Mouse (Mus musculus): ENCODE results near the gene Lrrc1. TPM values are rescaled to one million over a fixed set of nuclear protein-coding genes. Genes with fewer than 3 reads are reported as not detected.

The Lrrc1 gene
- total RNA-seq, 2 experiments from 2014 or later: 6.8 to 8.1 TPM

- DNase-seq (ENCODE audit: extremely low spot score in 1 of 2, low spot score in 1 of 2): no peak
Observed at GRCm38 (mm10) chr9:77545068-77545421, 375 bp upstream of the Lrrc1 start.

GRCm38 (mm10) chr9:77543351-77544321 lies 1.0 kb downstream of the Lrrc1 start:
- DNase-seq (ENCODE audit: extremely low spot score in 1 of 2, low spot score in 1 of 2): peak in 1 of 2 experiments; percentile 27

DNA sequence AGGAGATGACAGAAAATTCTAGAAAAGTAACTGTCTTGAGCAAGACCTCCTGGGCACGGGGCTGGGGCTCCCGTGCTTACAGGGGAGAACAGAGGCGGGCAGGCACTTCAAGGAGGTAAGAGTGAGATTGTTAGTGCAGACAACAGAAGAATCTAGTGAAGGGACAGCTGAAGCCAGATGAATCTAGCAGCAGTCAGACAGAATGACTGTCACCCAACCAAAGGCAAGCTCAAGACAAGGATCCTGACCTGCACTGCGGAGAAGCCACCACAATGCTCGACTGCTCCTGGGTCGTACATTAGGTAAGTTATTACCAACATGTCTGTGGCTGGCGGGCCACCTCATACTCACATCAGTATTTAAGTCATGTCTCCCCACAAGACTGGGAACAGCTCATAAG lies 3.1 kb downstream of the Lrrc1 start:
- no peak for DNase-seq (ENCODE audit: extremely low spot score in 1 of 2, low spot score in 1 of 2)

- no peak for DNase-seq (ENCODE audit: extremely low spot score in 1 of 2, low spot score in 1 of 2)
Observed at GRCm38 (mm10) chr9:77539232-77539631, 5.4 kb downstream of the Lrrc1 start.

GRCm38 (mm10) chr9:77537357-77537756 lies 7.3 kb downstream of the Lrrc1 start:
- no peak for DNase-seq (ENCODE audit: extremely low spot score in 1 of 2, low spot score in 1 of 2)

DNA sequence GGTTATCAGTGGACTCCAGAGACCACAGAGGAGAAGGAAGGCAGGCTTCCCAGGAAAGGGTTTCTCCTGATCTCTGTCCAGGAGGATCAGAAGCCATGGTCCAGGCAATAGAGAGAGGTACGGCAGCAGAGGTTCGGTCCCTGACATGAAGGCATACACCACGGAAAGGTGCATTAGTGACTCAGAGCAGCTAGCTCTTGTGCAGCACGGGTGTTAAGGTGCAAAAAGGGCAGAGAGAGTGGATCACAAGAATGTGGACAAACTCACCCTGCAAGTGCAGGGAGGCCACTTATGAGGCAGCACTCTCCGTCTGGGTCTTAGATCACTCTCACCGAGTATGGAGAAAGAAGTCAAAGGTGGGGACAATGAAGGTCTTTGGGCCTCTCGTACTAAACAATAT lies 7.8 kb downstream of the Lrrc1 start:
- DNase-seq (ENCODE audit: extremely low spot score in 1 of 2, low spot score in 1 of 2): no peak

GRCm38 (mm10) chr9:77536286-77536685 lies 8.4 kb downstream of the Lrrc1 start:
- DNase-seq (ENCODE audit: extremely low spot score in 1 of 2, low spot score in 1 of 2): no peak

DNA sequence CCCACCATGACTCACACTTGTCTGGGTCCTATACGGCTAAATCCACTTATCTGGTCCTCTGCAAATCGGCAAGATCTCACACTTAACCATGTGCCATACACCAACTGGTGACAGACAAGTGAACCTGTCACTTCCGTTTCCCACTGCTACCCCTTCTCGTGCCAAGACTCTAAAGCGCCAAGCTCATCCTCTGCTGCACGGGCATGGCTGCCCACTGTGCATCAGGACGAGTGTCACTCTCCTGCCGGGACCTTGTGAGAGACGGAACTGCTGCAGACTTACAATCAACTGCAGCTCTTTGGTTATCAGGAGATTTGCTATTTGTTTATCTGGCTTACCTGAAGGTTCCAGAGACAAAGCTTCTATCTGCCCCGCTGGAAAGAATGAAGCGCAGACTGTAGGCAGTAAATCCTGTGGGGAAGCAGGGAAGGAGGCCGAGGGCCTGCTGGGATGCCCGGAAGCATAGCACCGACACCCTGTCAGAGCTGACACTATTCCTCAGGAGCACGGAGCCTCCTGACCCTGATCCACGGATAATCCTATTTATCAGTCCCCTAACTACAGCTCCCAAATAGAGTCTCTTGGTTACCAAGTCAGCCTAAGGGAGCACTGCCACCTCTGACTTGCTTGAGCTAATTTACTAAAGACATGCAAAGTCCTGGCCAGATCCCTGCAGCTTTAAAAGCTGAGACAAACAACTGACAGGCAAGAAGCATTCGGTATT lies 9.5 kb downstream of the Lrrc1 start:
- no peak for DNase-seq (ENCODE audit: extremely low spot score in 1 of 2, low spot score in 1 of 2)

GRCm38 (mm10) chr9:77528379-77529041 lies 16.2 kb downstream of the Lrrc1 start:
- DNase-seq (ENCODE audit: extremely low spot score in 1 of 2, low spot score in 1 of 2): no peak

GRCm38 (mm10) chr9:77527170-77527569 lies 17.5 kb downstream of the Lrrc1 start:
- no peak for DNase-seq (ENCODE audit: extremely low spot score in 1 of 2, low spot score in 1 of 2)

DNA sequence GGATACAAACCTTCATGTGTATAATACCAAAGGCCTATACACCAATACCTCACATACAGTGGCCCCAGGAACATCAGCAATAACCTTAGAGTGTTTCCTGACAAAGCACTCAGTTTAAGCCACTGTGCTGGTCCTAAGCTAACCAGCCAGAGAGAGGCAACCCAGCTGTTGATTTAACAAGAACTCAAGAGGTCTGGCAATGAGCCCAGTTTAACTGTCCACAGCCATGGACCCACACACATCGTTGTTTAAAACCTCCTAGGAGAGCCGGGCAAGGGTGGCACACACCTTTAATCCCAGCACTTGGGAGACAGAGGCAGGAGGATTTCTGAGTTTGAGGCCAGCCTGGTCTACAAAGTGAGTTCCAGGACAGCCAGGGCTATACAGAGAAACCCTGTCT lies 18.0 kb downstream of the Lrrc1 start:
- DNase-seq (ENCODE audit: extremely low spot score in 1 of 2, low spot score in 1 of 2): no peak

DNA sequence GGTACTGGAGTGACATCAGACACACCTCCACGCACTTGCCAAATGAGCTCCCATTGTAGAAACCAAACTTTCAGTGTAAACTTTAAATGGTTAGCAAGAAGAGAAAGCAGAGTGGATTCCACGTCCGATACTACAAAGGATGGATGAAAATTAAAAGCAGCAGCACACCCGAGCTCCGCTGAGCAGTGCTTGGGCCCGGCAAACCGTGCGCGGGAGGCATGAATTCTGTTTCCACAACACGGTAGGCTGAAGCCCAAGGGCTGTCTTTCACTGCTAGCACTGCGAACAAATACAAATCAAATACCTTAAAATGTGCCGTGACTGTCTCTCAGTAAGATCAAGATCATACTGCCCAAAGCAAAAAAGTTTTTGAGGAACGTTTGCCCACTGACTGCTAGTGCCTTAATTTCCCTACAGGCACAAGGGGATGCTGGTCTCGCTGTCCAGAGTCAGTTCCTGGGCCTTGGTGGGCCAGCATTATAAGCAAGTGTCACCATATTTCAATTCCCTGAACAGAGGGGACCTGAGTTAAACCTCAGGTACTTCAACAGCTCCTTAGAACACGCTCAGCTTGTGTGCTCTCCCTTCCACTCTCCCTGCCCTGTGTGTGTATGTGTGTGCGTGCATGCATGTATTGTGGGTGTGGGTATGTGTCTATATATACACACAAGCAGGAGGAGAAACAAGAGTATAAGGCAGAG lies 18.9 kb downstream of the Lrrc1 start:
- peak in 1 of 2 experiments; percentile 16 for DNase-seq (ENCODE audit: extremely low spot score in 1 of 2, low spot score in 1 of 2)

GRCm38 (mm10) chr9:77523793-77524192 lies 20.9 kb downstream of the Lrrc1 start:
- DNase-seq (ENCODE audit: extremely low spot score in 1 of 2, low spot score in 1 of 2): no peak

- DNase-seq (ENCODE audit: extremely low spot score in 1 of 2, low spot score in 1 of 2): no peak
Observed at GRCm38 (mm10) chr9:77522476-77522875, 22.2 kb downstream of the Lrrc1 start.

GRCm38 (mm10) chr9:77519198-77519597 lies 25.5 kb downstream of the Lrrc1 start:
- no peak for DNase-seq (ENCODE audit: extremely low spot score in 1 of 2, low spot score in 1 of 2)

DNA sequence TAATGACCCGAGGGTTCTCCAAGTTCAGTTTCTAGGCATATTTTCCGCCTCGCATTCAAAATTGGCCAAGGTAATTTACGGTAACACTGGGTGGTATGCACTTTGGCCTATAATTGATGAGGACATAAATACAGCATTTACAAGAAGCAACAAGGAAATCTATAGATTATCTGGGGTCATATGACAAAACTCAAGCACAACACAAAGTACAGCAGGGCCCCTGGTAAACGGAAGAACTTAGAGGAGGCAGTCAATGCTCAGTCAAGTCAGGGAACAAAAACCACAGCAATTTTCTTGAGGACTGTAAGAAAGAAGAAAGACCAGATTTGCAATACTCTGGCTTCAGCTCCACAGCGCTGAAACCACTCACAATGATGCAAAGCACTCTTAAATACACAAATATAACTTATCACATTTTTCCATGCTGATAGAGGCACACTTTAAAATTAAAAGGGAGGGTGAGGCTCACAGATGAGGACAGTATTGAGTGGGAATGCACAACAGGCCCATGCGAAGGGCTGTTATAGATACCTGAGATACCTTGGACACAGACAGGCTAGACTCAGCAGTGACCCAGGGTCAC lies 27.8 kb downstream of the Lrrc1 start:
- no peak for DNase-seq (ENCODE audit: extremely low spot score in 1 of 2, low spot score in 1 of 2)

DNA sequence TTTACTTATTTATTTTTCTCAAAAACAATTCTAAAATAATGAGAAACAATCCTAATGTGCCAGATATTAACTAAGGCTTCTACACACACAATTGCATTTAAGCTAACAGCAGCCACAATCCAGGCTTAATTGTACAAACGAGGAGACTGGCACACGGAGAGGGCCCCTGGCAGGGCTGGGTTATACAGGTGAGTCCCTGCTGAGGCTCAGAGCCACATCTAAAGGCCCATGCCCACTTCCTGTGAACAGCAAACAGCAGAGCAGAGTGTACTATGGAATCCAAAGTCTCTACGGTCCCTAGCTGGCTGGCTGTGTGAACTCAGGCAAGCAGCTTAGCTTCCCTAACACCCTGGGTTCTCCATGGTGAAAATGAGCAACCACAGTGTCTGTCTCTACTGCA lies 30.8 kb downstream of the Lrrc1 start:
- DNase-seq (ENCODE audit: extremely low spot score in 1 of 2, low spot score in 1 of 2): no peak

DNA sequence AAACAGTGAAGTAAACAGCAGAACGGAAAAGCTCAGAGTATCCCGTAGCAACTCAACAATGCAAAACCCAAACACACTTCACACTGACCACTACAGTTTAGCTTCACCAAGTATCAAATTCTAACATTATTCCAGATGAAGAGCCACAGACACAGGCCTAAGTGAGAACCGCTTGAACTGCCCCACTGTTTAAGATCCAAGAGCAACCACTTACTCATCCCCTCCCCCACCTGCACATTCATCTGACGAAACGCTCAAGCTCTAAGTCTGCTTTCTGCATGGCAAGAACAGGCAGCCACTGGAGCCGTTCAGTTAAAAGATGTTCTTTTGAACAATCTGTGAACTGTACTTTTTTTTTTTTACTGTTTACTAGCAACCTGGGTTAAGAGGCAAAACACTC lies 32.5 kb downstream of the Lrrc1 start:
- no peak for DNase-seq (ENCODE audit: extremely low spot score in 1 of 2, low spot score in 1 of 2)

DNA sequence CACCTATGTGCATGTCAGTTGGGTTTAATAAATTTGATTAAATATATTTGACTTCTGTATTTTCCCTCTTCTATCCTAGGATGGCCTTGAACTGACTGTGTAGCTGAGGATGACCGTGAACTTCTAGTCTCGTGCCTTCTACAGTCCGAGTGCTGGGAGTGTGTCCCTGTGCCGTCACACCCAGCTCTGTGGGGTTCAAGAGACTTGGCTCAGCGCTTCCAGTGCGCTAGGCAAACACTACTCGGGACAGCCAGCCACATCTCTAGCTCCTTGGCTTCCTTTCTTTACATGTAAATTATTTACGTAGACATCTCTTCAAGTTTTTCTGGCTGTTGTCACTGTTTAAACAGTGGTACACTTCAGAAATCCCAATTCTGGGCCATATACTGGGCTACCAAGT lies 34.1 kb downstream of the Lrrc1 start:
- no peak for DNase-seq (ENCODE audit: extremely low spot score in 1 of 2, low spot score in 1 of 2)

- no peak for DNase-seq (ENCODE audit: extremely low spot score in 1 of 2, low spot score in 1 of 2)
Observed at GRCm38 (mm10) chr9:77507743-77508394, 36.8 kb downstream of the Lrrc1 start.

All from layer of hippocampus, postnatal 25 days (tissue).